Mouse (Mus musculus): ENCODE data around the gene Eml2. TPM values are rescaled to one million over a fixed set of nuclear protein-coding genes. Genes with fewer than 3 reads are reported as not detected.

The Eml2 gene
- polyA plus RNA-seq, 1 experiment = 17.2 TPM

DNA sequence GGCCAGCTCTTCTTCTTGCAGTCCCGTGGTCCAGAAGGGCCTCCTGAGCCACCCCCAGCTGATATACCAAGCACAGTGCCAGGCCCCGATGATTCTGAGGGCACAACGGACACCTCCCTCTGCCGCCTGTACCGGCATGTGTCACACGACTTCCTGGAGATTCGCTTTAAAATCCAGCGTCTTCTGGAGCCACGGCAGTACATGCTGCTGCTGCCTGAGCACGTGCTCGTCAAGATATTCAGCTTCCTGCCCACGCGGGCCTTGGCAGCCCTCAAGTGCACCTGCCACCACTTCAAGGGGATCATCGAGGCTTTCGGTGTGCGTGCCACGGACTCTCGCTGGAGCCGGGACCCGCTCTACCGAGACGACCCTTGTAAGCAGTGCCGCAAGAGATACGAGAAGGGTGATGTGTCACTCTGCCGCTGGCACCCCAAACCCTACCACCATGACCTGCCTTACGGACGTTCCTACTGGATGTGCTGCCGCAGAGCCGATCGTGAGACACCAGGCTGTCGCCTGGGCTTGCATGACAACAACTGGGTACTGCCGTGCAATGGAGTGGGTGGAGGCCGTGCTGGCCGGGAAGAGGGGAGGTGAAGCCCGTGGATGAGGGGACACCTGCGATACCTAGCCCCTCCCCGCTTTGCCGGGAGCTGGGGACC lies 39.4 kb upstream of the Eml2 start:
- H3K4me3 ChIP-seq (ENCODE audit: low read depth, low read length) = no peak overlapping the region
- 92% methylated on average over 38 of the region's 38 CpGs for WGBS
- H3K27ac ChIP-seq (ENCODE audit: insufficient read depth, low read depth, low read length) = no peak overlapping the region
- peaks cover 51% of the 10 kb centered on the region for H3K36me3 ChIP-seq (ENCODE audit: control insufficient read depth, insufficient read depth, low read length)
- H3K27me3 ChIP-seq (ENCODE audit: control insufficient read depth, insufficient read depth, low read length) = no peaks in the 10 kb centered on the region
- TF ChIP-seq POLR2A (IDR thresholded peaks at IDR 0.05; ENCODE audit: low read depth, low read length) = no peak
- no peak for TF ChIP-seq CTCF (IDR thresholded peaks at IDR 0.05; ENCODE audit: extremely low read depth, insufficient read length, insufficient replicate concordance, low read depth, low read length)
- H3K4me1 ChIP-seq (ENCODE audit: control insufficient read depth, insufficient read depth, insufficient read length, low read length) = no peaks in the 10 kb centered on the region

- Histone ChIP-seq H3K36me3 (ENCODE audit: control insufficient read depth, insufficient read depth, low read length) (peaks cover 51% of the 10 kb centered on the region), H3K4me3 (ENCODE audit: low read depth, low read length) (no peak overlapping the region), H3K4me1 (ENCODE audit: control insufficient read depth, insufficient read depth, insufficient read length, low read length) (no peaks in the 10 kb centered on the region), H3K27ac (ENCODE audit: insufficient read depth, low read depth, low read length) (no peak overlapping the region), H3K27me3 (ENCODE audit: control insufficient read depth, insufficient read depth, low read length) (no peaks in the 10 kb centered on the region)
- TF ChIP-seq CTCF (IDR thresholded peaks at IDR 0.05; ENCODE audit: extremely low read depth, insufficient read length, insufficient replicate concordance, low read depth, low read length) (peak; percentile 52; the same call in 1 of the 2 replicates), POLR2A (IDR thresholded peaks at IDR 0.05; ENCODE audit: low read depth, low read length) (no peak)
- WGBS = 48% methylated on average over 5 of the region's 5 CpGs
These were observed 38.8 kb upstream of the Eml2 start for GRCm38 (mm10) chr7:19137380-19137779.

DNA sequence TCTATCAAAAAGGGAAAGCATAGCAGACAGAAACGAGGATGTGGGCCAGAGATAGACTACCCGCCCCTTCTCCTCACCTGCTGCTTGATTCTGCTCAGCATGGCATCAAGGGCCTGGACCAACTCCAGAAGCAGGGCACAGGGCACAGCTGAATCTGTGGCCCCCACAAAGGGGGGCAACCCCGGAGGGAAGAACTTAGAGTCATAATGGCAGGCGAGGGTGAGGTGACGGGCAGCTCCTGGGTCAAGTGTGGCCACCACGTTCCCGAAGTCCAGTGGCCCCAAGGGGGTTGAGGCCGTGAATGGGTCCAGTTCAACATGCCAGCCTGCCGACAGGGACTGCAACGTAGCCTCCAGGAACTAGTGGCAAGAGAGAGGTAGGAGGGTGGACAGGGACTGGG lies 29.4 kb upstream of the Eml2 start:
- peaks cover under 1% of the 10 kb centered on the region; the same call in 1 of the 2 replicates for H3K36me3 ChIP-seq (ENCODE audit: control insufficient read depth, insufficient read depth, low read length)
- TF ChIP-seq POLR2A (IDR thresholded peaks at IDR 0.05; ENCODE audit: low read depth, low read length) = no peak
- no peak for TF ChIP-seq CTCF (IDR thresholded peaks at IDR 0.05; ENCODE audit: extremely low read depth, insufficient read length, insufficient replicate concordance, low read depth, low read length)
- H3K4me3 ChIP-seq (ENCODE audit: low read depth, low read length) = no peak overlapping the region
- no peak overlapping the region for H3K27ac ChIP-seq (ENCODE audit: insufficient read depth, low read depth, low read length)
- H3K27me3 ChIP-seq (ENCODE audit: control insufficient read depth, insufficient read depth, low read length) = no peaks in the 10 kb centered on the region
- WGBS = 89% methylated on average over 10 of the region's 10 CpGs
- peaks cover 3% of the 10 kb centered on the region; the same call in 1 of the 2 replicates for H3K4me1 ChIP-seq (ENCODE audit: control insufficient read depth, insufficient read depth, insufficient read length, low read length)

DNA sequence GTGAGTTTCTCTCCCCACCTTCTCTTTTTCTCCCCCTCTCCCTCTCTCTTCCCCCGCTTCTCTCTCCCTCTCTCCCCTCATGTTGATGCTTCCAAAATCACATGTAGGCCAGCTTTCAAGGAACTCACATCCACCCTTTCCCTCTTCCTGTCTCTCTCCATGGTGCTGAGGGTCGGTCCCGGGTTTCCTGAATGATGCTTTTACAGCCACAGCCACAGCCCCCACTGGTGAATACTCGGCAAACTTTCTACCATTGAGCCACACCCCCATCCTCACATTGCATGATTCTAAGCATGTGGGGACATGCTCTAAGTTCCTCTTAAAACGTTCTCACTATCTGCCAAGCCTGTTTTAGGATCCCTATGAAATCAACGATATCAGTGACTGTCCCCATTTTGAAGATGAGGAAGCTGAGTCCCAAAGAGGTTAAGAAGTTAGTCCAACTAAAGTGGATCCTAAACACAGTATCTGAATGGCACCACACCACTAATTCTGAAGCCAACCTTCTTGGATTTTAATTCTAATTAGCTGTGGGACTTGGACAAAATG lies 28.6 kb upstream of the Eml2 start:
- no peak overlapping the region for H3K27ac ChIP-seq (ENCODE audit: insufficient read depth, low read depth, low read length)
- H3K4me3 ChIP-seq (ENCODE audit: low read depth, low read length) = no peak overlapping the region
- WGBS = 45% methylated on average over 6 of the region's 6 CpGs
- H3K36me3 ChIP-seq (ENCODE audit: control insufficient read depth, insufficient read depth, low read length) = peaks cover 4% of the 10 kb centered on the region; the same call in 1 of the 2 replicates
- no peak for TF ChIP-seq CTCF (IDR thresholded peaks at IDR 0.05; ENCODE audit: extremely low read depth, insufficient read length, insufficient replicate concordance, low read depth, low read length)
- no peak for TF ChIP-seq POLR2A (IDR thresholded peaks at IDR 0.05; ENCODE audit: low read depth, low read length)
- no peaks in the 10 kb centered on the region for H3K27me3 ChIP-seq (ENCODE audit: control insufficient read depth, insufficient read depth, low read length)
- H3K4me1 ChIP-seq (ENCODE audit: control insufficient read depth, insufficient read depth, insufficient read length, low read length) = peaks cover 3% of the 10 kb centered on the region; the same call in 1 of the 2 replicates

DNA sequence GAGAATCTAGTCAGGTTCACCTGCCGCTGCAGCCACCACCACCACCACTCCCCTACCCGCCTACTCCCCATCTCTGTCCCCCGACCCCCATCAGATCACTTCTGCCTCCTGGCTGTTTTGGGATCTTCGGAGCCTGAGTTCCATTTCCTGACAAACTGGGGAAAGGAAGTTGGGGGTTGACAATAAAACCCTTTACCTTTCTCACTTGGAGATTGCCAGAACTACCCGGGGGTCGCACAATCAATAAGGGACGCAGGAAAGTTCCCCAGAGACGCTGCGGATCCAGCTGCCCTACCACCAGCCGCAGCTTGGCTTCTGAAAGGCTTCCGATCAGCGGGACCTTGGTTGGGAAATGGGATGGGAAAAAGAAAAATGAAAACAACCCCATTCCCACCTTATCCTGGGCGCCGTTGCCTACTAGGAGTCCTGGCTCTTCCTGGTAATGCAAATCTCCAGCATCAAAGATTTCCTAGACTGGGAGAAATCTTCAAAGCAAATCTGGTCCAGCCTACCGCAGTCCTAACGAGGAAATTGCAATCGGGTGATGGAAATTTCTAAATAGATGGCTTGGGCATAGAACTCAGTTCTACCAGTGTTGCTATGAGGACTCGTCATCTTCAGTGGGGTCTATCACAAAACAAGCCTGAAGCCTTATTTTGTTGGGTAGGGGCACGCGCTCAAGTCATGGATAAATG lies 27.9 kb upstream of the Eml2 start:
- H3K4me3 ChIP-seq (ENCODE audit: low read depth, low read length) = peak overlapping the region; percentile 87
- 9% methylated on average over 20 of the region's 20 CpGs for WGBS
- H3K4me1 ChIP-seq (ENCODE audit: control insufficient read depth, insufficient read depth, insufficient read length, low read length) = peaks cover 3% of the 10 kb centered on the region; the same call in 1 of the 2 replicates
- peak overlapping the region; percentile 70; the same call in 1 of the 2 replicates for H3K27ac ChIP-seq (ENCODE audit: insufficient read depth, low read depth, low read length)
- TF ChIP-seq POLR2A (IDR thresholded peaks at IDR 0.05; ENCODE audit: low read depth, low read length) = no peak
- no peak for TF ChIP-seq CTCF (IDR thresholded peaks at IDR 0.05; ENCODE audit: extremely low read depth, insufficient read length, insufficient replicate concordance, low read depth, low read length)
- H3K36me3 ChIP-seq (ENCODE audit: control insufficient read depth, insufficient read depth, low read length) = peaks cover 7% of the 10 kb centered on the region; the same call in 1 of the 2 replicates
- H3K27me3 ChIP-seq (ENCODE audit: control insufficient read depth, insufficient read depth, low read length) = no peaks in the 10 kb centered on the region

GRCm38 (mm10) chr7:19148875-19149541 lies 27.2 kb upstream of the Eml2 start, which contains the start of gene Qpctl:
Gene Qpctl (minus strand): TSS chr7:19149291.
- WGBS = under 1% methylated on average over 43 of the region's 43 CpGs
- Histone ChIP-seq H3K36me3 (ENCODE audit: control insufficient read depth, insufficient read depth, low read length) (peaks cover 10% of the 10 kb centered on the region; the same call in 1 of the 2 replicates), H3K27me3 (ENCODE audit: control insufficient read depth, insufficient read depth, low read length) (no peaks in the 10 kb centered on the region), H3K4me3 (ENCODE audit: low read depth, low read length) (peak within 1 kb of the TSS; percentile 87), H3K4me1 (ENCODE audit: control insufficient read depth, insufficient read depth, insufficient read length, low read length) (peaks cover 3% of the 10 kb centered on the region; the same call in 1 of the 2 replicates), H3K27ac (ENCODE audit: insufficient read depth, low read depth, low read length) (peak within 1 kb of the TSS; percentile 70)
- no peak for TF ChIP-seq CTCF (IDR thresholded peaks at IDR 0.05; ENCODE audit: extremely low read depth, insufficient read length, insufficient replicate concordance, low read depth, low read length)
- peak; percentile 86 for TF ChIP-seq POLR2A (IDR thresholded peaks at IDR 0.05; ENCODE audit: low read depth, low read length)
